Mouse (Mus musculus) kidney, adult 2 months (tissue): ENCODE measurements around the gene Plekhh3.

Experiments
- CTCF ChIP-seq: fragments of 200-500 bp; conservative IDR thresholded peaks from 2 replicates; pipeline ENCODE4 v1.5.1; 2011; ENCODE audit warnings: low read depth, mild to moderate bottlenecking, control low read depth, low read length, moderate library complexity, mixed read lengths; ENCODE audit not compliant: insufficient read depth, insufficient read length
- POLR2A ChIP-seq: fragments of 200-500 bp; IDR thresholded peaks from one replicate; pipeline ENCODE4 v1.6.1; 2011; ENCODE audit warnings: low read depth, low read length, control low read depth

GRCm38 (mm10) chr11:101179306-101179705 is 8.2 kb upstream of the Plekhh3 start:
- no peak for TF ChIP-seq POLR2A
- no peak for TF ChIP-seq CTCF
